Mouse (Mus musculus) kidney, adult 2 months (tissue): ENCODE results near the gene Pdpk1.

Experiments used
- CTCF ChIP-seq: fragments of 200-500 bp; conservative IDR thresholded peaks from 2 replicates; pipeline ENCODE4 v1.5.1; 2011; ENCODE audit warnings: low read depth, mild to moderate bottlenecking, control low read depth, low read length, moderate library complexity, mixed read lengths; ENCODE audit not compliant: insufficient read depth, insufficient read length
- POLR2A ChIP-seq: fragments of 200-500 bp; IDR thresholded peaks from one replicate; pipeline ENCODE4 v1.6.1; 2011; ENCODE audit warnings: low read depth, low read length, control low read depth

DNA sequence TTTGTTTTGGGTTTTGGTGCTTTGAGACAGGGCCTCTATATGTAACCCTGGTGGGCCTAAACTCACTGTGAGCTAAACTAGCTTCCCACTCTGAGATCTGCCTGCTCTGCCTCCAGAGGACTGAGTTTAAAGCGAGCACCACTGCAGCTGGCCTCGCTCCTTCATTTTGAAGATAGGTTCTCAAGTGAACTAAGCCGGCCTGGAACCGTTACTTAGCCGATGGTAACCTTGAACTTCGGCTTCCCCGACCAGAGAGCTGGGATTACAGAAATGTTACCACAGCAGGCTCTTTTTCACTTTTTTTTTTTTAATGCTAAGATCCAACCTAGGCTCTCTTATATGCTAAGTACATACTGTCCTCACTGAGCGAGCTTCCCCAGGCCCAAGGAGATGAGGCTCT, 42.5 kb upstream of the Pdpk1 start:
- TF ChIP-seq CTCF (no peak), POLR2A (no peak)
